Mouse (Mus musculus) heart, postnatal 0 days (tissue): ENCODE results near the gene Cnot6l.

Experiments used
- CTCF ChIP-seq: IDR thresholded peaks from 2 replicates; pipeline ENCODE4 v1.5.1; 2016; ENCODE audit warnings: antibody characterized with exemption, control low read depth, low read depth
- EP300 ChIP-seq: IDR thresholded peaks from 2 replicates; pipeline ENCODE4 v1.6.1; 2016; ENCODE audit warnings: antibody characterized with exemption, low read depth

DNA sequence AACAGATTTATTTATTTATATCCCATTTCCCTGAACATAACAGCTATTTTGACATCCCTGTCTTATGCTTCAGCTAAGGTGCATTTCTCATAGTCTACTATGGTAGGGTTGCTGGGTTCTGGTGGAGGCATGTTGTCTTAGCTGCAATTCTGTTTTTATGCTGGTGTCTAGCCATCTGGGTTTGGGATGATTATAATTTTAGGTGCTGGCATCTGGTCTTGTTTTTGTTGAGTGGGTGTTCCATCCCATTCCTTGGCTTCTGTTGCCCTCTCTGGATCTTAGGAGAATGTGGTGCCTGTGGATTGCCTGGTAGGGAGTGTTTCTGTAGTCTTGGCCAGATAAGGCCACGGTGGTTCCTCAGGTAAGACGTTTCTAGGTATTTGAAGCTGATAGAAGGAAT lies 134.2 kb downstream of the Cnot6l start:
- TF ChIP-seq EP300 (no peak), CTCF (no peak)
